Mouse (Mus musculus) spleen, postnatal 10 days (tissue): ENCODE measurements around the gene Coq9.
A peak's percentile ranks its signal among the peaks of the same experiment; 100 is the strongest.

Experiments used
- DNase-seq, 2 experiments: peaks; one replicate each; pipeline ENCODE4 v3.0.0; 2021 to 2022; ENCODE audit warnings: low spot score in 2 of 2

Coq9 gene

GRCm38 (mm10) chr8:94837662-94838574, at the start of gene Coq9, which contains the start of gene Ciapin1:
Gene Coq9, plus strand, starts transcription at chr8:94838321.
Gene Ciapin1, minus strand, starts transcription at chr8:94838358.
- peak; percentile 93 to 97 for DNase-seq

DNA sequence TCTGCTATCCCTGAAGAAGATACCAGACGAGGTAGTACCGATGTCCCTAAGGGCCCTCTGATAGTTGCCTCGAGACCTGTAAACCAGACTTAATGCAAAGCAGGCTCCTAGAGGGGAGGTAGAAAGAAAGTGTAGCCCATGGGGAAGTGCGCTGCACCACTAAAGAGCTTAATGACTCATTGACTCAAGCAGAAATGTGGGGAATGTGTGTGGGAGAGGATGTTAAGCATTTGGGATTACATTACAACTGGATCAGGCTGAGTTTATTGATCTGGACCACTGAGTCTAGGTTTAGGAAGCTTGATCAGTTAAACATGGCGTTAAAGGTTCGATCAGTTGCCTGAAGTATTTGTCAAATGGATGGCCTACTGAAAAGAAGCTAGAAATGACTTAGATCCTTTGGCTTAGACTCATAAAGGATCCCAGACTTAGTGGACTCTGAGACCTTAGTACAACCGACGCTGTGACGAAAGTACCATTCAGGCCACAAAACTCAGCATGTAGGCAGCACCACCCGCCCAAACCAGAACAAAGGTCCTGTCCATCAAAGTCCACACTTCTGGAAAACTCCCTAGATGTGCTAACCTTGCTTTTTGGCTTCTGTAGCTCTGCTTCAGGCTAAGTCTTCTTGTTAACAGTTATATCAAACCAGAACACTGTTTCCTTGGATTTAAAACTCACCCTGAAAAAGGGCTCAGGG, 48.7 kb upstream of the Coq9 start:
- DNase-seq, result no peak

GRCm38 (mm10) chr8:94794368-94794767, 43.8 kb upstream of the Coq9 start:
- DNase-seq, result no peak

DNA sequence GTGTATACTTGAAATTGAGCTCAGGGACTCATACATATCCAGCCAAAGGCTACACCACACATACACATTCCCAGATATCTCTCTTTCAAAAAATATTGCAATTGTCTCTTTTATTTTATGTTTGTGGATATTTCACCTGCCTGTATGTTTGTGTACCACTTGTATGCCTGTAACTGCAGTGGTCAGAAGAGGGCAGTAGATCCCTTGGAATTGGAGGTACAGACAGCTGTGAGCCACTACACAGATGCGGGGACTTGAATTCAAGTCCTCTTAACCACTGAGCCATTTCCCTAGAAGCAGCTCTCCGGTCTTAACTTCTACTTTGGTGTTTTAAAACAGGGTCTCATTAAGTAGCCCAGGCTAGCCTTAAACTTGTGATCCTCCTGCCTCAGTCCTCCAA, 43.3 kb upstream of the Coq9 start:
- DNase-seq, result no peak

GRCm38 (mm10) chr8:94800278-94800968, 37.7 kb upstream of the Coq9 start:
- peak in 1 of 2 experiments; percentile 66 for DNase-seq

DNA sequence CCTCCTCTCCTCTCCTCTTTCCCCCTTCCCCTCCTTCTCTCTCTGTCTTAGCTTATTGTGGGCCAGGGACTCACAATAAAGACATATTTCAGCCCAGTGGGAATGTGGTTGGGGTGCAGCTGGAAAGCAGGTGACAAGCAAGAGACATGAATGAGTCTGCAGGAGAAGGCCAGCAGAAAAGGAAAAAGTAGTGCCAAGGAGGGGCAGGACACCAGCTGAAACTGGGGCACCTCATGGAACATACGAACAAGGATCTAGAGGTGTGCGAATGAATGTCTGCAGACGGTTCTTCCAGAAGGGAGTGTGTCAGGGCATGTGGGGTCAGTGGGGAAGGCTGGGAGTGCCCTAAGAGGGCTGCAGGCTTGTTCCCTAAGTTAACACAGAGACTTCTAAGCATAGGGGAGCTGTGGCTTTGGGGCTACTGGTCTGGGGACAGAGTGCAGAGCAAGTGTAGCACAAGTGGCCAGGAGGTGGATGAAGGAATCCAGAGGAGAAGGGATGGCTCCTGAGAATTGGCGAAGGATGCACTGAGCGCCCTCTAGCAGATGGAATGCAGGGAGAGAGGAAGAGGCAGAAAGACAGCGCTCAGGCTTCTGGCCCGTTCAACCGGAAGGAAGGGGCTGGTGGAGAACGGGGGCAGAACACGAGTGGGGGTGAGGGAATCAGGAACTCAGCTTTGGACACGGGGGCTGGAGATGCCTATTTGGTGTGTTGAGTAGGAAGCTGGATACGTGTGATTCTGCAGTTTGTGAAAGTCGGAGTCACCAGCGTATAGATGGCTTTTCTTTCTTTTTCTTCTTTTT, 36.6 kb upstream of the Coq9 start:
- DNase-seq, result no peak

- no peak for DNase-seq
These were observed 35.7 kb upstream of the Coq9 start for GRCm38 (mm10) chr8:94802375-94802774.

DNA sequence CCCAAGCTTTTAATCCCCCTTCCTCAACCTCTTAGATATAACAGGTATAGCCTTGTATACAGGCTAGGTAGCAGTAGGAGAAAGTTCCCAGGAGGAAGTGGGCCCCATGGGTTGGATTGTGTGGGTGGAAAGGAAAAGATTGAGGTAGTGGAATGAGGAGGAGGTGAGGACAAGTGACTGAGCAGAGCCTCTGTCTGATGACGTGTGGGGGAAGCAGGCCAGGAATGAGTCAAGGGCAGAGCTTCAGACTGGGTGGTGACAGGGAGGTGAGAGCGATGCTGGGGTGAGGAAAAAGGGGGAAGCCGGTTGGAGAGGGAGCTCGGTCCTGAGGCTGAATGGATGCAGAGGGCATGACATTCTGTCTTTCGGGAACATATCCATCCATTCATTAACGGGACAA, 34.6 kb upstream of the Coq9 start:
- DNase-seq, result no peak

- DNase-seq, result peak in 1 of 2 experiments; percentile 19
These were observed 33.4 kb upstream of the Coq9 start for GRCm38 (mm10) chr8:94804546-94805340.

DNA sequence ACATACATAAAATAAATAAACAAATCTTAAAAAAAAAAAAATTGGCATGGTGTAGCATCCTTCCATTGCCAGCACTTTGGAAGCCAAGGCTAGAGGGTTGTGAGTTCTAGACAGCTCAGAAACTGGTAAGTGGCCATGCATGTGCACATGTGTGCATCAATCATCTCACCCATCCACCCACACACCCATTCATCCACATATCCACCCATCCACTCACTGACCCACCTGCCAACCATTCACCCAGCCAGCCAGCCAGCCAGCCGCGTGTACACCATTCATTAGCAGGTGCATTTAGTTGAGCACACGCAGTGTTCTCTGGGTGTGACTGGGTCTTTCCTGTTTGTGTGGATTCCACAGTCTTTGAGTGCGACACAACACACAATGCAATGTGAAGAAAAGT, 32.3 kb upstream of the Coq9 start:
- DNase-seq, result no peak

DNA sequence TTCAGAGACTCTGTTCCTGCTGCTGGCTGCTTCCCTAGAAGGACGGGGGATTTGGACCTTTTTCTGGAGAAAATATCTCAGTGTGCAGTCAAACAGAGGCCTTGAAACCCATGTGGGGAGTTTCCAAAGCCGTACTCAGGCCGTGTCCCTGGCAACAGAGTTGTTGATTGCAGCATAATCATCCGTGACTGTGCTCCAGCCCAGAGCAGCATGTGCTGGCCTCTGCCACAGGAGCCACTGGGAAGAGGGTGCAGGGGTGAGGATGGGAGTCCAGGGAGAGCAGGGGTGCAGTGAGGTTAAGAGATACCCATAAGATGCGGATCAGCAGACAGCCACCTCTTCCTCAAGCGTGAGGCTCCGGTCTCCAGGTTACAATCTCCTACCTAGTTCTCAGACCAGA, 30.6 kb upstream of the Coq9 start:
- no peak for DNase-seq

DNA sequence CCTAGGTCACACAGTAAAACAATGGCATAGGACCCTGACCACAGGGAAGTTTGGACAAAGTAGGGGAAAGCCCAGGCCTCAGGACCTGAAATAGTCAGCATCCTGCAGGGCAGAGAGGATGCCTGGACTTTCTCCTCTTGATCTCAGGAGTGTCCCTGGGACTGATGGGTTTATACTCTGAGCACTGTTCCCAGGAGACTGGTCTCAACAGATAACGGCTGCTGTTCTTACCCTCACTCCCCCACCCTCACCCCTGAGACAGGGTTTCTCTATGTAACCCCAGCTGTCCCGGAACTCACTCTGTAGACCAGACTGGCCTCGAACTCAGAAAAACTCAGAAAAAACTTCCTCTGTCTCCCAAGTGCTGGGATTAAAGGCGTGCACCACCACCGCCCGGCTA, 29.7 kb upstream of the Coq9 start:
- DNase-seq, result no peak

- no peak for DNase-seq
These were observed 28.0 kb upstream of the Coq9 start, which contains the start of gene Ccl17 for GRCm38 (mm10) chr8:94810153-94810552. Gene Ccl17, plus strand, starts transcription at chr8:94810453.

GRCm38 (mm10) chr8:94810855-94811254, 27.3 kb upstream of the Coq9 start:
- DNase-seq, result no peak

- DNase-seq, result no peak
These were observed 26.5 kb upstream of the Coq9 start for GRCm38 (mm10) chr8:94811654-94812053.

- peak; percentile 86 to 92 for DNase-seq
These were observed 25.4 kb upstream of the Coq9 start for GRCm38 (mm10) chr8:94812645-94813098.

DNA sequence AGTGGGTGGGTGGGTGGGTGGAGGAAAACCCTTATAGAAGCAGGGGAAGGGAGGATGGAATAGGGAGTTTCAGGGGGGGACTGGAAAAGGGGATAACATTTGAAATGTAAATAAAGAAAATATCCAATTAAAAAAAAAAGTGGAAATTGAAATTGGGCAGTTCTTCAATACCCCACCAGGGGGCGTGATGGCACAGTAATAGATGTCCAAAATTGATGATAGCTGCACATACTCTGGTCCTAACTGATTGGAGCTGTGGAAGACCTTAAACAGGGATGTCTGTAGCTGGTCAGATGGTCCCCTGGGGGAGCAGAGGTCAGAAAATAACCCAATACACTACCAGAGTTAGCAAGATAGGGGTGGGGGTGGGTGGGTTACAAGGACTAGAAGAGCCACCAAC, 23.6 kb upstream of the Coq9 start:
- DNase-seq, result peak in 1 of 2 experiments; percentile 75

DNA sequence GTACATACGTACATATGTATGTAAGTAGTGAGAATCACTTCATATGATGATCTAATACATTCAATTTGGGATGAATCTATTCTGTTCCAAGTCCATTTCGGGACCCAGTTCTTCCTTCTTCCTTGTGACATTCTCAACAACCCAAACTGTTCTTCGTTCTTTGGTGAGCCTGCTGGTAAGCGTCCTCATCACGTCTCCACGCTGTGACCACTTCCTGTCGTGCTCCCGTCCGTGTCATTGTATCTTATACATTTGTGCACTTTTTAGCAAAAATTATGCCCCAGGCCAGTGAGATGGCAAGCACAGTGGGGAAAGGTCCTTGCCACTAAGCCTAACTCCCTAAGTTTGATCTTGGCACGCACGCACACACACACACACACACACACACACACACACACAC, 20.2 kb upstream of the Coq9 start:
- DNase-seq, result no peak

DNA sequence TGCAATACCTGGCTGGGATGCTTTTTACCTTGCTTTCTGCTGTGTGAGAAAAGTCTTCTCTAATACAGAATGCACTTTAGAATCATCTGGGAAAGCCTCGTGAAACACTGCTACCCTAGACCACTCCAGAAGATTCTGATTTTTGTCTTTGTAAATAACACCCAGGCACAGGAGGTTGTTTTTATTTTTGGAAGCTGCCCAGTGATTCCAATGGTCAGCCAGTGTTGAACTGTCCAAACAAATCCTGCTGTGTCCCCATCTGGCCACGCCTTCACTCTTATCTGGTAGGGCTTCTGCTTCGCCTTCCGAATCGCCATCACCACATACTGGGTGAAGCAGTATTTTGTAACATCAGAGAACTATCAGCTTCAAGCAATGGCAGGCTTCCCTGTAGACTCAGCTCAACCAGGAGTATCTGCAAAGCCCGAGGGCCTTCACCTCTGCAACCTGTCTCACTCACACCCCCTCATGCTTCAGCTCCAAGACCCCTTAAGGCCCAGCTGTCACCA, 18.4 kb upstream of the Coq9 start:
- peak in 1 of 2 experiments; percentile 48 for DNase-seq

GRCm38 (mm10) chr8:94820553-94820952, 17.6 kb upstream of the Coq9 start:
- no peak for DNase-seq
